Mouse (Mus musculus) liver, adult 2 months (tissue): Measurements from ENCODE around the gene Racgap1. TPM values are rescaled to one million over a fixed set of nuclear protein-coding genes. Genes with fewer than 3 reads are reported as not detected.

Experiments
- DNase-seq: peaks from one replicate; pipeline ENCODE4 v3.0.0-alpha.2; 2011; ENCODE audit warnings: low read depth, low spot score; ENCODE audit errors: extremely low read depth
- H3K27ac ChIP-seq: fragments of 200-500 bp; replicated peaks from 2 replicates; pipeline ENCODE4 v1.5.1; 2012; ENCODE audit warnings: low read depth, mild to moderate bottlenecking, control low read depth, inconsistent platforms, low read length; ENCODE audit not compliant: insufficient read depth
- H3K27me3 ChIP-seq: fragments of 200-500 bp; 2 replicates; pipeline ENCODE4 v1.6.1; 2012; ENCODE audit warnings: mild to moderate bottlenecking, moderate library complexity, low read length, inconsistent platforms; ENCODE audit not compliant: control insufficient read depth, insufficient read depth
- H3K36me3 ChIP-seq: fragments of 200-500 bp; 2 replicates; pipeline ENCODE4 v1.6.1; 2012; ENCODE audit warnings: low read length, inconsistent platforms; ENCODE audit not compliant: control insufficient read depth, insufficient read depth
- H3K4me1 ChIP-seq: fragments of 200-500 bp; 2 replicates; pipeline ENCODE4 v1.6.1; 2011; ENCODE audit warnings: low read length; ENCODE audit not compliant: control insufficient read depth, insufficient read depth
- H3K4me3 ChIP-seq: fragments of 200-500 bp; 2 replicates; pipeline ENCODE4 v1.5.1; 2011; ENCODE audit warnings: low read depth, mild to moderate bottlenecking, control low read depth, low read length, moderate library complexity; ENCODE audit not compliant: insufficient read depth
- H3K79me2 ChIP-seq: fragments of 200-500 bp; 2 replicates; pipeline ENCODE4 v1.6.1; 2012; ENCODE audit warnings: inconsistent platforms, mild to moderate bottlenecking, low read length, moderate library complexity; ENCODE audit not compliant: control insufficient read depth, insufficient read depth
- H3K9ac ChIP-seq: fragments of 200-500 bp; 2 replicates; pipeline ENCODE4 v1.6.1; 2012; ENCODE audit warnings: low read depth, mild to moderate bottlenecking, control low read depth, inconsistent platforms, low read length
- CTCF ChIP-seq: fragments of 200-500 bp; IDR thresholded peaks from 2 replicates; pipeline ENCODE4 v1.5.1; 2011; ENCODE audit warnings: low read depth, low read length, control low read depth
- POLR2A ChIP-seq: fragments of 200-500 bp; IDR thresholded peaks from 2 replicates; pipeline ENCODE4 v1.6.1; 2011; ENCODE audit warnings: low read length, control low read depth; ENCODE audit not compliant: insufficient read depth; ENCODE audit errors: extremely low read depth
- WGBS: fragments of 180-500 bp; shearing (Covaris S2); methylation state at CpG from one replicate; pipeline ENCODE4 v1.1.7; 2018; 5-methylcytosine and 5-hydroxymethylcytosine counted together
- polyA plus RNA-seq: library from polyadenylated mRNA; depleted of rRNA; stranded (reverse); fragments of >200 nt; gene quantifications from 2 replicates; pipeline ENCODE4 v1.2.3, GENCODE M21; 2012; rRNA removed
- total RNA-seq: library from RNA; depleted of rRNA; stranded (reverse); fragments of >200 nt; gene quantifications from 2 replicates; pipeline ENCODE4 v1.2.3, GENCODE M21; 2014; rRNA removed

The Racgap1 gene
- total RNA-seq (0.92 and 1.4 TPM in 2 replicates), polyA plus RNA-seq (0.32 and 0.56 TPM in 2 replicates)

DNA sequence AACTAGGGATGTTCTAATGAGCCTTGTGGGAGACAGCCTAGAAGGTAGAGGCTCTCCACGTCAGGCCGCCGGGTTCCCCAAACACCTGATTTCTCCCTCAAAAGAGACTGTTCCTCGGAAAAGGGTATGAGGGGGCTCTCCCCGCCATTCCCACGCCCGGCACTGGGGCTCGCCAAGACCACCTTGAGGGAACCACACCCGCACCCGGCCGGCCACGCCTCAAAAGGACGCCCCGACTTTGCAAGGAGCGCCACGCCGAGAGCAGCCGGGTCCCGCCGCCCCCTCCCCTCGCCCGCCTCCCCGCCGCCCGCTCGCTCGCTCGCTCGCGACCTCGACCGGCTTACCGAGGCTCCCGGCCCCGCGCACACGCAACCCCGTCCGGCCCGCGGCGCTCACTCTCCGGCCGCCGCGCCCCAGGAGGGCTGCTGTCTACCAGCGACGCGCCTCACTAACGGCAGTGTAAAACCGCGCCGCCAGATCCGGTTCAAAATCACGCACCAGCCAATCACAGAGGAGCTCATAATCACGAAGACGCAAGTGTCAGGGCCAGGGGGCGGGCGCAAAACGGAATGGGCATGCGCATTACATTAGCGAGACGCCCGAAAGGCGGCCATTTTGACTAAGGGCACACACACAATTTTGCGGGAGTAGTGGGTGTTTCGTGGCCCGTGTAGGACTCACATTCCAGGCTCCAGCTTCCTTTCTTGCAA lies at the start of gene Racgap1:
Gene Racgap1 (minus strand): TSS at position 494 of the 710 bp plus-strand sequence.
- peaks cover 7% of the 10 kb centered on the region for H3K79me2 ChIP-seq
- H3K4me1 ChIP-seq, result no peaks in the 10 kb centered on the region
- TF ChIP-seq CTCF (no peak), POLR2A (no peak)
- DNase-seq, result peak; percentile 79
- no peak within 1 kb of the TSS for H3K27ac ChIP-seq
- no peaks in the 10 kb centered on the region for H3K36me3 ChIP-seq
- under 1% methylated on average over 67 of the region's 68 CpGs for WGBS
- no peaks in the 10 kb centered on the region for H3K27me3 ChIP-seq
- H3K9ac ChIP-seq, result peak within 1 kb of the TSS; percentile 69
- H3K4me3 ChIP-seq, result peak within 1 kb of the TSS; percentile 75

DNA sequence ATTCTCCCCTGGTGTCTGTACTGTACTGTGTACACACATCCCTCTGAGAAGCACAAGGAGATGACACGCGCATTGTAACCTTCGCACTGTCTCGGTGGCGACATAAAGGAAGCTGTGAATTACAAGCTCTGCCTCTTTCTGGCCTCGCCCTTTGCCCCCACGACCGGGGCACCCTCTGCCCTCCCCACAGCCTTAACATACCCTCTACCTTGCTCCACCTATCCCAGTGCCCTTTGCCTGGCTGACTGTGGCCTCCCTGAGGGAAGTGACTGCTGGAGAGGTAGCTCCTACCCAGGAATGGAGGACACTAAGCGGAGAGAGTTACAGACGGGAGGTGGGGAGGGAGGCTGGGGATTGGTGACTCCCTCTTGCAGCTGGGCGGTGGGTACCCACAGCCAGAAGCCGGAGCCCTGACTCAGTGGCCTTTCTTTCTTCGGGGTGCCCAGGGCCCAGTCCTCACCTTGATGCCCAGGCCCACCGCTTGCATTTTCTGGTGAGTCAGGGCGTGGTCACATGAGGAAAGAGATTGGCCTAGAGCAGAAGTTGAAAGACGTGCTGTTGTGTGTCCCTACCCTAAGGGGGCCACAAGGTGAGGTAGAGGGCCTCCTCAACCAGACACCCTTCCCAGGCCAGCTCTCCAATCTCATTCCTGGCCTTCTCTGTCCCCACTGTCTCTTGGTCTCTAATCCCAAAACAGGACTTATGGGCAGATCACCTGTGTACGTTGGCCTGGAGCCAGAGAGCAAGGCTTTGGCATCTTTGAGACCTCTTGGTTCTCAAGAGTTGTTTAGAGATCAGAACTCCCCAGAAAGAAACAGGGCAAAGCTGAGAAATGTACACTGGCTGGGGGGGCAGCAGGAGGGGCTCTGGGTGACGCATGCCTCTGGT lies 49.0 kb upstream of the Racgap1 start:
- Histone ChIP-seq H3K36me3 (no peaks in the 10 kb centered on the region), H3K4me3 (no peak overlapping the region), H3K27ac (no peak overlapping the region), H3K79me2 (0 out of 2 replicates have a peak, but pooled peaks cover 3% of the 10 kb centered on the region), H3K4me1 (peaks cover 6% of the 10 kb centered on the region; the same call in 1 of the 2 replicates), H3K27me3 (no peaks in the 10 kb centered on the region), H3K9ac (no peak overlapping the region)
- no peak for TF ChIP-seq POLR2A
- TF ChIP-seq CTCF, result no peak
- DNase-seq, result no peak
- 66% methylated on average over 18 of the region's 18 CpGs for WGBS

DNA sequence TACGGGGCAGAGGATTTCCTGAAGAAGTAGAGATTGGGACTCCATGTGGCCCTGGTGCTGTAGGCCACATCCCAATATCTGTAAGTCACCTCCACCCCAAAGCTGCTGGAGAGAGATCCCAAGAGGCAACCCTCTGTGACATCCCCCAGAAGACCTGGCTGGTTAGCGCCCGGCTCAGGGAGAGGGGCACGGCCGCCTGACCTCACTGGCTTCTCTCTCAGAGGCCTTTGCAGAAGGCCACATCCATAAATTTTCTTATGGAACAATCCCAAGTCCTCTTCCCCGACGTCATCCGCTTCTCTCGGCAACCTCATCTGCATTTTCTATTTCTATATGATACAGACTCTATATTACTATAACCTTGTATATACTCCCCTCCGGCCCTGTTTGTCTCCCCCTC lies 48.3 kb upstream of the Racgap1 start:
- no peaks in the 10 kb centered on the region for H3K36me3 ChIP-seq
- TF ChIP-seq CTCF (no peak), POLR2A (no peak)
- DNase-seq, result no peak
- 89% methylated on average over 10 of the region's 10 CpGs for WGBS
- no peak overlapping the region for H3K9ac ChIP-seq
- H3K4me3 ChIP-seq, result no peak overlapping the region
- H3K27ac ChIP-seq, result no peak overlapping the region
- H3K4me1 ChIP-seq, result peaks cover 6% of the 10 kb centered on the region; the same call in 1 of the 2 replicates
- 0 out of 2 replicates have a peak, but pooled peaks cover 3% of the 10 kb centered on the region for H3K79me2 ChIP-seq
- H3K27me3 ChIP-seq, result no peaks in the 10 kb centered on the region

GRCm38 (mm10) chr15:99698533-99699085 lies 47.2 kb upstream of the Racgap1 start:
- H3K9ac ChIP-seq, result no peak overlapping the region
- TF ChIP-seq CTCF, result no peak
- TF ChIP-seq POLR2A, result no peak

DNA sequence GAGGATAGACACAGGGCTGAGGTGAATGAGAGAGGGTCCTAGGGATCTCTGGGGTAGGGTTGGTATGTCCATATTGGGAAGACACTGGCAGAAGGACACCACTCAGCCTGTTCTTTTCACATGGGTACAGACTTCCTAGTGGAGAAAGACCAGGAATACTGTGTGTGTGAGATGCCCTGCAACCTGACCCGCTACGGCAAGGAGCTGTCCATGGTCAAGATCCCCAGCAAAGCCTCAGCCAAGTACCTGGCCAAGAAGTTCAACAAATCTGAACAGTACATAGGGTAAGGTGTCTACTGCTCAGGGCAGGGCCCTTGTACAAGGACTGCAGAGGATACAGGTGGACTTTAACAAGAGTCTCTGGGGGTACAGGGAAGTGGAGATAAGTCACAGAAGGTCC lies 45.9 kb upstream of the Racgap1 start:
- H3K36me3 ChIP-seq, result no peaks in the 10 kb centered on the region
- no peak overlapping the region for H3K27ac ChIP-seq
- no peak for DNase-seq
- 0 out of 2 replicates have a peak, but pooled peaks cover 3% of the 10 kb centered on the region for H3K79me2 ChIP-seq
- H3K4me1 ChIP-seq, result peaks cover 6% of the 10 kb centered on the region; the same call in 1 of the 2 replicates
- 37% methylated on average over 2 of the region's 2 CpGs for WGBS
- no peak overlapping the region for H3K9ac ChIP-seq
- H3K27me3 ChIP-seq, result no peaks in the 10 kb centered on the region
- H3K4me3 ChIP-seq, result no peak overlapping the region
- no peak for TF ChIP-seq POLR2A
- TF ChIP-seq CTCF, result no peak

More at GRCm38 (mm10) chr15:99698533-99699085, 47.2 kb upstream of the Racgap1 start:
- Histone ChIP-seq H3K4me3 (no peak overlapping the region), H3K27ac (no peak overlapping the region), H3K4me1 (peaks cover 6% of the 10 kb centered on the region; the same call in 1 of the 2 replicates), H3K79me2 (0 out of 2 replicates have a peak, but pooled peaks cover 3% of the 10 kb centered on the region), H3K27me3 (no peaks in the 10 kb centered on the region), H3K36me3 (no peaks in the 10 kb centered on the region)
- DNase-seq, result no peak
- WGBS, result 42% methylated on average over 20 of the region's 20 CpGs
